Mouse (Mus musculus) left cerebral cortex, adult 11 months (tissue): Measurements from ENCODE around the gene Atraid.

ENCODE experiments used
- DNase-seq: peaks from one replicate; pipeline ENCODE4 v3.0.0; 2022; ENCODE audit warnings: low spot score

The Atraid gene

DNA sequence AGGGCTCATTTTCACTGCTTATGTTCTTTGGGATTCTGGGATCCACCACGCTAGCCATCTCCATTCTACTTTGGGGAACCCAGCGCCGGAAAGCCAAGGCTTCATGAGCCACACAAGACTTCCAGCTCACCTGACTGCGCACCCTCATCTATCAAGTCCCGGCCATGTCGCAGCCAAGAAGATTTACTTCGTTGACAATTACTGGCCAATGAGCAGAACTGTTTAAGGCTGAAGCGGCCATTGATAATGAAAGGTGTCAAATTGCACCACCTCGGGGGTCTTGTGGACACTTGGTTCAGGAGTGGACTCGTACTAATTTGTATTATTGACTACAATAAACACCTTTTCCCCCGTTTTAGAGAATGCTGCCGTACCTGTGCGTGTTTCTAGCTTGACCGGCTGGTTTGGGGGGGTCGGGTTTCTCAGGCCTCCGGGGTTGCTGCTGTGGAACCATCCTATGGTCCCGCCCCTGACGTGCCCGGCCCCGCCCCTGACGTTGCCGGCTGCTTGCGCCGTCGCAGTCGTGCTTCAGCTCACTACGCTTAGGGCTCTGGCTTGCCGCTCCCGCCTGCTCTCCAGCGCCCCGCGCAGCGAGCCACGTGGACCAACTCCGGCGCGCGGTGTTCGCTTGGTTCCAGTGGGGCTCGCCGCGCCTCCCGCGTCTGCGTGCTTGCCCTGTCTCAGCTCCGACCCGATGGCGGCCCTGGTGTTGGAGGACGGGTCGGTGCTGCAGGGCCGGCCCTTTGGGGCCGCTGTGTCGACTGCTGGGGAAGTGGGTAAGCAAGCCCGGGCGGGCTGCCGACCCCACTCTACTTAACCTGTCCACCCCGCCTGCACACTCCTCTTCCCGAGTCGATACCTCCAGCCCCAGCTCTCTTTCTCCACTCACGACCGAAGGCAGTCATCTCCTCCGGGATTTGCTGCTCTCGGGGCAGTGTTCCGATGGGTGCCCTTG lies 6.4 kb downstream of the Atraid start, which contains the start of gene Cad:
Gene Cad (plus strand): TSS at position 520 of the 955 bp plus-strand sequence.
- DNase-seq: peak; percentile 86

DNA sequence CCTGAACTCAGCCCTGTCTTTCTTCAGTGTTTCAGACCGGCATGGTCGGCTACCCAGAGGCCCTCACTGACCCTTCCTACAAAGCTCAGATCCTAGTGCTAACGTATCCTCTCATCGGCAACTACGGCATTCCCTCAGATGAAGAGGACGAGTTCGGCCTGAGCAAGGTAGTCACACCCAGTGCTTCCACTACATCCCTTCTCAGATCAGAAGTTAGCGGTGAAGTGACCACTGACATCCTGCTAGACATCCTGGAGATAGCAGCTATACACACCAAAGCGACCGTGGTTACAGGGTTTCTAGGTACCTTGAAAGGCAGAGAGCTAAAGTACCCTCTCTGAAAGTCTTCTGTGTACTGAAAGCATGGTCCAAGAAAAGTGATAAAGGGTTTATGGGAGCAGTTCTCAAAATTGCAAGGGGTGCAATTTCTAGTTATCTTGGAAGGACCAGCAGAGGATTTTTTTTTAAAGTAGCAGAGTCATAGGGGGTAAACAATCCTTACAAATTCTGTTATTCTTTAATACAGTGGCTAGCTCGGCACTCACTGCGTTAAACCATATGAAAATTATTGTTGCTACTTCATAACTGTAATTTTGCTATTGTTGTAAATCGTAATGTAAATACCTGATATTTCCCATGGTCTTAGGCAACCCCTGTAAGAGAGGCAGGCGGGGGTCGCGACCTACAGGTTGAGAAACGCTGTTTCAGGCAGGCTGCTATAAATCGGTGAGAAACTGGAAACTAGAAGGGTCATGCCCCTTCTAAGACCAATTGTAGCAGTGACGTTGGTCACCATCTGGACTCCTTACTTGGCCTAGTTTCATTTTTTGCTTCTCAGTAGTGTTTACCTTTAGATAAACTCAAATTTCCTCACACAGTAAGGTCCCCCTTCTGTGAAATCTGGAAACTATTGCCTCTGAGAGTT lies 7.4 kb downstream of the Atraid start:
- no peak for DNase-seq

DNA sequence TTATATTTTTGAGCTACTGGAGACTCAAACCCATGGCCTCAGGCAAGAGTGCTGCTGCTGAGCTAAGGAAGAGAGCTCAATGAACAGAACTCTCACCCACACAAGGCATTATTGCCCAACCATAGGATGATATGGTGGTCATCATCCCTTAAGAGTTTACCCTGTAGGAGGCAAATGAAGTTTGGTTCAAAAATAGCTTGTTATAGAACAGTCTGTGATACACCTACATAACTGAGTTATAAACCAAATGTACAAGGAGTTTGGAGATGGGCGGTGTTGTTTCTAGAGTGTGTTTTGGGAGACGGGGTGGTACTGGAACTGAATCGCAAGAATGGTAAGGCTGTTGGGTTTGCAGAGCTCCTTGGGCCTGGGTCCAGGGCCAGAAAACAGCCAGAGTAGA lies 21.7 kb downstream of the Atraid start:
- DNase-seq: no peak

DNA sequence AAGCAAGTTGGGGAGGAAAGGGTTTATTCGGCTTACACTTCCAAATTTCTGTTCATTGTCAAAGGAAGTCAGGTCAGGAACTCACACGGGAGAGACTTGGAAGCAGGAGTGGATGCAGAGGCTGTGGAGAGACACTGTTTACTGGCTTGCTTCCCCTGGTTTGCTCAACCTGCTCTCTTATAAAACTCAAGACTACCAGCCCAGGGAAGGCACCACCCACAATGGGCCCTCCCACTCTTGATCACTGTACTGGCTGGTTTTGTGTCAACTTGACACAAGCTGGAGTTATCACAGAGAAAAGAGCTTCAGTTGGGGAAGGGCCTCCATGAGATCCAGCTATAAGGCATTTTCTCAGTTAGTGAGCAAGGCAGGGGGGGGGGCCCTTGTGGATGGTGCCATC lies 22.9 kb downstream of the Atraid start:
- DNase-seq: no peak

DNA sequence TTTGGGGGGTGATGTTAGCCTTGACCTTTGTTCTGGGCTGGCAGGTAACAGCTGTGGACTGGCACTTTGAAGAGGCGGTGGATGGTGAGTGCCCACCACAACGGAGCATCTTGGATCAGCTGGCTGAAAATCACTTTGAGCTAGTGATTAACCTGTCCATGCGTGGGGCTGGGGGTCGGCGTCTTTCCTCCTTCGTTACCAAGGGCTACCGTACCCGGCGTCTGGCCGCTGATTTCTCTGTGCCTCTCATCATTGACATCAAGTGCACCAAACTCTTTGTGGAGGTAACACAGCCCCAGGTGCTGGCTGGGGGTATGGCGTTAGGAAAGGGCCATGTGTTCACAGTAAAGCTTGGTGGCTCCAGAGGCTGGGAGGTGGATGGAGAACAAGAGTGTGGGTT lies 23.7 kb downstream of the Atraid start:
- no peak for DNase-seq

DNA sequence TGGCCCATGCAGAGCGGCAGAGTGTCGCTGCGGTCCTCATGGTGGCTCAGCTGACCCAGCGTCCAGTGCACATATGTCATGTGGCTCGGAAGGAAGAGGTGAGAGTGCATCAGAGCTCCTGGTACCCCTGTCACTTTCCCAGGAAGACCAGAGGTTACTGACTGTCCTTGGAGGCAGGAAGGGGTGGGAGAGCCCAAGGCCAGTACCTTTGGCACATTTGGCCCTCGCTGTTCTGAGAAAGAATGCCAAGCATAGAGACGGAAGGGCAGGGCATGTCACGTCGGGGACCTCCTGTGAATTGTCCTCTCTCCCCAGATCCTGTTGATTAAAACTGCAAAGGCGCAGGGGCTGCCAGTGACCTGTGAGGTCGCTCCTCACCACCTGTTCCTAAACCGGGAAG lies 25.1 kb downstream of the Atraid start:
- no peak for DNase-seq

DNA sequence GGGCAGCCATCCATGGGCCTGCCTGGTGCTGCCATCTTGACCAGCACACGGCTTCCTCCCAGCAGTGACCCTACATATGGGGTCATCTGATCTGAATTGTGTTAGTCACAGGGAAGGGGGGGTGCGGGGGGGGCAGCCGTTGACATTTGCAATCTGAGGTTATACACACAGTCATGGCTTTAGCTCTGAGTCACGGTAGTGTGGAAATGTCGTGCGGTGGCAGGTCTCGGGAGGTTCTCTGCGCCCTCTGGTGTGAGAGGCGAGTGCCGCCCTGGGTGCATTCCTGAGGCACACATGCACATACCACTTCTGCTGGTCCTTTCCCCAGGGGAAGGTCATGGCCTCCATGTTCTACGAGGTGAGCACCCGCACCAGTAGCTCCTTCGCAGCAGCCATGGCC lies 28.2 kb downstream of the Atraid start:
- no peak for DNase-seq

DNA sequence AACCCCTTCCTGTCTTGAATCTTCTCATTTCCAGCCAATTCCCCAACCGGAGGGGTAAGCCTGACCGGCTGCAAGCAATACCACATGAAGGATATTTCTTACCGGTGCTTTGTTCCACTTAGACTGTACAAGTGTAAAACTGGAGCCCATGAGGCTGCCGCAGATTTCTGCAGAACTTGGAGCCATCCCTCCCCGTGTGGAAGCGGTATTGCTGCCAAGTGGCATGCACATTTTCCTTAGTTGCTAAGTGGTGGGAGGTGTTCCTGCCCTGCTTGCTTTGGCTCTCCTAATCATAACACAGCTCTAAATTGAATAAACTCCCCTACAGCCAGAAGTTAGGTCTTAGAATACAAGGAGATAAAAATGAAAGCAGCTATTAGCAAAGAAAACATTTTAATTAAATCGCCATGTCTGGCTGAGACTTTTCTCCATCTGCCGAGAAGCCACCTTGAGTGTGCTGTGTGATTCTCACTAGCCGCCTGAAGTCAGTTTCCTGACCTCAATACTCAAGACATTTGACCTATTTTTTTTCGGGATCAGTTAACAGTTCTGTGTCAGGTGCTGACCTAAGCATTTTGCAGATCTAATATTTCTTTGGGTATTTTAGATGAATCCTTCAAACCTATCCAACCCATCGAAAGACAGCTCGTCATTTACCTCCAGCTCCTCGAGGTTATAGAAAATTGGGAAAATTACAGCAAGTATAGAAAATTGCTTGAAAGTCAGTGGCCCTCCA lies 32.1 kb downstream of the Atraid start:
- DNase-seq: no peak

DNA sequence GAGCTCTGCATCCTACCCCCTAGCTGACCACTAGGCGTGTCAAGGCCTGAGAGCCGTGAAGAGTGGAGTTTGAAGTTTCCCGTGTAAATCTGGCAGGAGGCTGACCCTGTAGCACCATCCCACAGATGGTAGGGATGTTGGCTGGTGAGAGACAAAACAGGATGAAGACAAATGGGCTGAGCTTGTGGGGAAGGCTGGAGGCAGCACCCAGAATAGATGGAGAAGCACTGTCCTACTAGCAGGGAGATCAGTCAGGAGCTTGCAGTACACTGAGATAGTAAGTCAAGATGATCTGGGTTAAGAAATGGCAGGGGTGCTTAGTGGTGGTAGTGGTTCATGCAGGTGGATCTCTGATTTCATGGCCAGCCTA lies 32.7 kb downstream of the Atraid start:
- no peak for DNase-seq

DNA sequence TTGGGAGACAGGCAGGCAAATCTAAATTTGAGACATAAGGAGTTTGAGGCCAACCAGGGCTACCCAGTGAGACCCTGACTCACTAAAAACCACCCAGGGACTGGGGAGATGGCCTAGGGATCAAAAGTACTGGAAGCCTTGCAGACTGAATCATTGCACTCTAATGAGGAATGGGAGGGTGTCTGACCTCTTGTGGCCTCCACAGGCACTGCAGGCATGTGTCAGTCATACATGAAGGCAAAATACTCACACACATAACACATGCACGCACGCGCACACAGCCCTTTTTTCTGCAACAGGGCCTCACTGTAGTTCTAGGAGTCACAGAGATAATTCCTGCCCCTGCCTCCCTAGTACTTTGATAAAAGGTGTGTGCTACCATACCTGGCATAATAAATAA lies 33.3 kb downstream of the Atraid start:
- no peak for DNase-seq

DNA sequence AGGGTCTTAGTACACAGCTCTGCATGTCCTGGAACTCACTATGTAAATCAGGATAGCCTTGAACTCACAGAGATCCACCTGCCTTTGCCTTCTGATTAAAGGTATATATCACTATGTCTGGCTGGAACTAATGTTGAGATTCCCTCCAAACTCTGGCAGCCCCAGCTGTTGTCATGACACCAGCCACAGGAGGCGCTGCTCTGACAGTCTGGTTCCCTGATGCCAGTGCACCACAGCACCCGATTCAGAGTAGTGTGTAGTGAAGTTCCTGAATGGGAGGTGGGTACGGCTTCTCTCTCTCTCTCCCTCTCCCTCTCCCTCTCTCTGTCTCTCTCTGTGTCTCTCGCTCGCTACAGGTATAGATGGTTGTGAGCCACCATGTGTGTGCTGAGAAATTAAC lies 34.2 kb downstream of the Atraid start:
- no peak for DNase-seq

DNA sequence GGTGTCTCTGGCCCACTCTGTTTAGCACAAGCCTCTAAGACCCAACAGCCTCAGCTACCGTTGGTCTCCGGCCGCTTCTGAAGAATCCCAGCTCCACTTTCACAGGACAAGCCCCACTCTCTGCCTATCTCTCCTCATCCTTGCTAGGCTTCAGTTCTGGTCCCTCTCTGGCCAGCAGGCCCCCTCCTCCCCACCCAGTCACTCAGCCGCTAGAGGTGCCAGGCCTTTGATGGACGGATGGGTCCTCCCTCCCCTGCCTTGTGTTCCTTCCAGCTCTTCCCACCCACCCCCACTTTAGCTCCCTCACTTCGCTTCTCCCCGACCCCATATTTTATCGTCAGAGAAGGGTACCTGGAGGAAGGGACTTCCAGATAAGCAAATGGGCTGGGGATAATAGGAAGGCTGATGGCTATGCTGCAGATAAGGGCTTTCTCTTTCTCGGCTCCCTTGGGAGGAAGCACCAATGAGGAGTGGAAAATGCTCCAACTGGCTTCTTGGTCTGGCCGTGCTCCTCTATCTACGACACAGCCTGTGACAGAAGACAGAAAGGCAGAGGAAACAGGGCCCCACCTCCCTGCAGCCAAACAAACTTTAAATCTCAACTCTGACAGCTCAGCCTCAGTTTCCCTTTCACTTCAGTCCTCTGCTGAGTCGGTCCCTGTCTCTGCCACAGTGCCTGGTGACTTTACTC lies 35.0 kb downstream of the Atraid start:
- no peak for DNase-seq

DNA sequence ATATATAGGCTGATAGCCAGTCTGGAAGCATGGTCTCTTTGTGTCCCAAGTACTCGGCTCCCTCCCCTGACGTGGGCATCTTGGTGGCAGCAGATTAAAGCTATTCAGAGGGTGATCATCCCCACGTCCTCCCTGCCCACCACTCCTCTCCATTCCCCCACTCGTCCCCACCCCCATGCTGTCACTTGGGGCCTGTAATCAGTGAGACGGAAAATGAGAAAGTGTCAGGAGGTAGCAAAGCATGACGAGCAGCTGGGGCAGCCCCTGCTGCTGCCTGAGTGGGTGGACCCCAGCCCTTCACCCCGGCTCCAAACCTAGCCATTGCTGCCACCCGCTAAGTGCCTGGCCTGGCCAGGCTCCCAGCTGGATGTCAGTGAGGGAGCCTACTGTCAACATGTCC lies 35.8 kb downstream of the Atraid start:
- no peak for DNase-seq

DNA sequence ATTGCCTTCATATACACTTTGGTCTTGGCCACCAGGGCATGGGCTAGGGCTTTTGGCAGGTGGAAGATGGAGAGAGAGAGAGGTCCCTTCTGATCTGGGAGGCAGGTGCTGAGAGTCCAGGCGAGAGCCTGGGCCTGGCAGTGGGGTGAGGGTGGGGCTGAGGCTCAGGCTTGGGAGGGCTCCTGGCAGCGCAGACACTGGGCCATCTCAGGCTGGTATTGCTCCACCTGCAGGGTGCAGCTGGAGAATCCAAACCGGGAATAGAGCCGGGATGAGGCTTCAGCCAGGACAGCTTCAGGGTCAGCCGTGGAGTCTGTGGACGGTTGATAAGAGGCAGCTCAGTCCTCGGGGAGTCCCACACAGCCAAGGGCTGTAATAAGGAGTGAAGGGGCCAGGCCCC lies 38.5 kb downstream of the Atraid start:
- no peak for DNase-seq

DNA sequence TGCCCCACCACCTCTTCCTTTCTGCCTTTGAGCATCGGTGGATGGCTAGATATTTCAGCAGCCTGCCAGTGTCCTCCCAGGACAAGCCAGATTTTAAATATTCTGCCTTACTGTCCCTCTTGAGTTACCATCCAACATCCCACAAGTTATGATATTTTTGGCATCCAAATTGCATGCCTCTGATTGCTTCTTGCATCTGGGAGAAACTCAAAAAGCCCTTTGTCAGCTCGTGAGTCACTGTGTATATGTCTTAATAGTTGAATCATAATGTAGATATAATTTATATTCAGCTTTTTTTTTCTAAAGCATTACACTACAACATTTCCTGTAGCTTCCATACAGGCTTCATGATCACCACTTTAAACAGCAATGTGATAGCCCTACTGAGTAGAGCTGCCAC lies 39.0 kb downstream of the Atraid start:
- DNase-seq: no peak

DNA sequence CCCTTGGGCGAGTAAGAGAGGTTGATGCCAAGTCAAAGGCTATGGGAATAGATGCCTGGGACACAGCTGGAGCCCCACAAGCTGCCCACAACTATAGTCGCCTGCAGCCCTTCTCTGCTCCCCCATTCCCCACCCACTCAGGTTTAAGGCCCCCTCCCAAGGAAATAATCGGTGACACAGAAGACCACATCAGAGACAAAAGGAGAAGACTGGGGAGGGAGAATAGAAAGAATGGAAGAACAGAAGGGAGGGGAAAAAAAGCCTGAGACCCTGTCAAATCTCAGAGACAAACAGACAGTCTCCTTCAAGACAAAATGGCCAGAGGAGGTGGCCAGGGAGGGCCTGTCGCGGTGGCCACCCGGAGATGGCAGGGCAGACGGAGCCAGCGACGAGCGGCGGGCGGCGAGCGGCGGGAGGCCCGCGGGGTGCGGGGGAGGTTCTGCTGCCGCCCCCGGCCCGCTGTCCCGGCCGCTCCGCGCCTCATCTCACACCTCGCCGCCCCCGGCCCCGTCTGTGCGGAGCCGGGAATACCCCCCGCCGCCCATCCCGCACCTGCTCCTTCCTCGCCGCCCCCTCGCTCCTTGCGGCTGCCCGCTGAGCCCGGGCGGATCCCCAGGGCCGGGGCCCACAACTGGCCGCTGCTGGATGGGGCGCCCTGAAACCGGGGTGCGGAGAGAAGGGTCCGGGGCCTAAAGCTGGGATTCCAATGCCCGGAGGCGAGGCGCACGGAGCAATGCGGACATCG lies 44.3 kb downstream of the Atraid start:
- no peak for DNase-seq

DNA sequence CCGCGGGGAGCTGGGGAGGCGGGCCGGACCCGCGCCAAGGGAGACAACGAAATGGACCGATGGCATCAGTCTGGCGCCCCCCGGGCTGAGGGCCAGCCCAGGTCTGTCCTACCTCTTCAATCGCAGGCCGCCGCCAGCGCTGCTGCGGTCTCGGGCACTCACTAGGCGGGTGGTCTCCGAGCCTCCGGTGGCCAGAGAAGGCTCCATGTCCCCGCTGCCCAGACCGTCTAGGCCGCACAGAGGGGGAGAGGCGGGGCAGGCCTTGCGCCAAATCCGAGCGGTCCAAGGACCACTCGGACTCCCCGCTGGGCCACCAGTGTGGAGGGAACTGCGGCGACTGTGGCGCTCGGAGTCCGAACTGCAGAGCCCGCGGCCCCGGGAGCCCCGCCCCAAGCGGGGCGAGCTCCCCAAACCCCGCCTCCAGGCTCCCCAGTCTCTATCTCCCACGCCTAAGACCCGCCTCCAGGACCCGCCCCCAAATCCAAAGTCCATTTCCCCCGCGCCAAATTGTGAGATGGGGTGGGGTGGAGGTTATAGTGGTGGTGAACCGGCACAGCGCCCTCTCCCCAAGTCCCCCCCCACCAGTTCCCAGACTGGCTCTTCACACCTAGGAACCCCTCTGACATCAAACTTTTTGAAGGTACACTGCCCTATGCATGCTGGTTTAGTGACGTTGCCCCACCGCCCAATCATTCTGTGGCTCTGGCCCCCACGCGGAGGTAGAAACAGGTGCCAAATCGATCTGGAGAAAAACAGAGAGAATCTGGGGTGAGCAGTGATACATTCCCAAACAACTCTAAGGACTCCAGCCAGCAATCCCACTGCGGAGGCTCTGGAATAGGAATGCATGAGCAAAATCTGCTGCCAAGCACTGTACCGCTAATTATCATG lies 45.3 kb downstream of the Atraid start:
- no peak for DNase-seq

DNA sequence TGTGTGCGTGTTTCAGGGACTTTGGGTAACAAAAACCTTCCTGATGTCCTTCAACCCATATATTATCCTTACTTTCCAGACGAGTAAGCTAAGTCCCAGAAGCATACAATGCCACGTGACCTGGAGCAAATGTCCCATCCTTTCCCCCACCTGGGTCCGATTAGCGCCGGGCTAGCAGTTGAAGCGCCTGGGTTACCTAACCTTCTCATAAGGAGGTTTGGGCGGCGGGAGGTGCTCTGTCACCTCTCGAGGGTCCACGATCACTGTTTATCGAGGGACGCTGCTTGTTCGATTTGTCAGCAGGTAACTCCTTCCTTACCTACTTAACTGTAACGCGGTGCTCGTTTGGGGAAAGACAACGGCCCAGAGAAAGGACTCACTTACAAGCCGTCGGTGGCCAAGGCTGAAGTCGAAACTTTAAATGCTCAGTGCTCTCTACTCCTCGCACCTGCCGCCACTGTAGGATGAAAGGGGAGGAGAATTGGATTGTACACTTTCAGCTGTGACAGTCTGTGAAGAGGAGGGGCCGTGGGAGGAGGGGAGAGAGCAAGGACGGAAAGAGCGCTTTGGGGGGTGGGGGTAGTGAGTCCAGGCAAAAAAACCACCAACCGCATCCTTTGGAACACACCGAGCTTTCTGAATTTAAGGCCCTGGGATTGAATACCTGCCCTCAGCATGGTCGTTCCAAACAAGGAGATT lies 46.1 kb downstream of the Atraid start:
- no peak for DNase-seq
